7 mouse cellular contexts compared by ENCODE assay signal in genomic region chr2:13572647-13573407, GRCm38 (mm10). TPM values are rescaled to one million over a fixed set of nuclear protein-coding genes. Genes with fewer than 3 reads are reported as not detected.
DNase-seq lines count a peak whose midpoint lies in the region; ATAC-seq and TF ChIP-seq lines count a peak whose summit lies in the region.

No protein-coding gene starts in this region.

- peaks cover 10% of the 10 kb centered on the region; the same call in 1 of the 2 replicates for H3K4me1 ChIP-seq in testis, adult 2 months (ENCODE audit: control insufficient read depth, insufficient read depth, low read length)
- H3K4me1 ChIP-seq in embryonic facial prominence, embryonic 15.5 days, result peaks cover 19% of the 10 kb centered on the region
- H3K4me1 ChIP-seq in liver, embryonic 11.5 days (replicated peaks; ENCODE audit: control insufficient read depth, insufficient read depth, low read length), result peaks cover 26% of the 10 kb centered on the region
- peaks cover 14% of the 10 kb centered on the region for H3K4me1 ChIP-seq in small intestine, adult 2 months (ENCODE audit: control insufficient read depth, insufficient read depth, insufficient read length, low read length)

- no peaks in the 10 kb centered on the region for H3K36me3 ChIP-seq in testis, adult 2 months (ENCODE audit: control insufficient read depth, insufficient read depth, low read length)
- no peaks in the 10 kb centered on the region for H3K36me3 ChIP-seq in embryonic facial prominence, embryonic 15.5 days
- peaks cover 3% of the 10 kb centered on the region; the same call in 1 of the 2 replicates for H3K36me3 ChIP-seq in liver, embryonic 11.5 days (ENCODE audit: control insufficient read depth, insufficient read depth, low read length)
- no peaks in the 10 kb centered on the region for H3K36me3 ChIP-seq in small intestine, adult 2 months (ENCODE audit: control insufficient read depth, insufficient read depth, low read length)

- no peak for TF ChIP-seq POLR2A in testis, adult 2 months (IDR thresholded peaks at IDR 0.05; ENCODE audit: control insufficient read depth, low read depth, low read length)
- TF ChIP-seq POLR2A in small intestine, adult 2 months (IDR thresholded peaks at IDR 0.05; ENCODE audit: low read depth, low read length), result no peak

- H3K9me3 ChIP-seq in embryonic facial prominence, embryonic 15.5 days (replicated peaks), result no peaks in the 10 kb centered on the region
- no peaks in the 10 kb centered on the region for H3K9me3 ChIP-seq in liver, embryonic 11.5 days (ENCODE audit: control insufficient read depth, low read length)

- H3K27ac ChIP-seq in testis, adult 2 months (ENCODE audit: control insufficient read depth, insufficient read depth, low read depth, low read length), result peak overlapping the region; percentile 86
- peak overlapping the region; percentile 95 for H3K27ac ChIP-seq in embryonic facial prominence, embryonic 15.5 days (replicated peaks)
- peak overlapping the region; percentile 81 for H3K27ac ChIP-seq in liver, embryonic 11.5 days (ENCODE audit: low read depth, low read length)
- H3K27ac ChIP-seq in small intestine, adult 2 months (ENCODE audit: insufficient read depth, low read depth, low read length), result peak overlapping the region; percentile 82

- H3K4me3 ChIP-seq in testis, adult 2 months (ENCODE audit: control insufficient read depth, low read depth, low read length), result no peak overlapping the region
- peak overlapping the region; percentile 61 for H3K4me3 ChIP-seq in embryonic facial prominence, embryonic 15.5 days (replicated peaks)
- peak overlapping the region; percentile 63 for H3K4me3 ChIP-seq in liver, embryonic 11.5 days (ENCODE audit: low read depth, low read length)
- peak overlapping the region; percentile 61 for H3K4me3 ChIP-seq in small intestine, adult 2 months (ENCODE audit: low read depth, low read length)

- H3K27me3 ChIP-seq in testis, adult 2 months (ENCODE audit: control insufficient read depth, insufficient read depth, low read length), result no peaks in the 10 kb centered on the region
- H3K27me3 ChIP-seq in embryonic facial prominence, embryonic 15.5 days, result no peaks in the 10 kb centered on the region
- peaks cover 17% of the 10 kb centered on the region for H3K27me3 ChIP-seq in liver, embryonic 11.5 days (replicated peaks; ENCODE audit: control insufficient read depth, insufficient read depth, low read length)
- peaks cover 8% of the 10 kb centered on the region for H3K27me3 ChIP-seq in small intestine, adult 2 months (ENCODE audit: control insufficient read depth, insufficient read depth, low read length)

- ATAC-seq in embryonic facial prominence, embryonic 15.5 days (ENCODE audit: insufficient number of reproducible peaks, low FRiP score, low TSS enrichment, low read depth), result peak; percentile 12; the same call in 1 of the 2 replicates
- no peak for ATAC-seq in liver, embryonic 11.5 days (replicated peaks; ENCODE audit: low FRiP score)

- peak overlapping the region; percentile 51 for H3K4me2 ChIP-seq in embryonic facial prominence, embryonic 15.5 days (replicated peaks)
- peak overlapping the region; percentile 85 for H3K4me2 ChIP-seq in liver, embryonic 11.5 days

- 9% methylated on average over 12 of the region's 12 CpGs for WGBS in embryonic facial prominence, embryonic 15.5 days
- WGBS in liver, embryonic 11.5 days, result 5% methylated on average over 12 of the region's 12 CpGs
- WGBS in small intestine, adult 2 months, result 13% methylated on average over 12 of the region's 12 CpGs

- no peak for TF ChIP-seq CTCF in testis, adult 2 months (IDR thresholded peaks at IDR 0.05; ENCODE audit: control insufficient read depth, insufficient read depth, insufficient replicate concordance, low read depth, low read length)
- no peak for TF ChIP-seq CTCF in small intestine, adult 2 months (IDR thresholded peaks at IDR 0.05; ENCODE audit: extremely low read depth, insufficient read length, insufficient replicate concordance, low read depth, low read length)

- H3K9ac ChIP-seq in embryonic facial prominence, embryonic 15.5 days, result no peak overlapping the region; the same call in 1 of the 2 replicates
- H3K9ac ChIP-seq in liver, embryonic 11.5 days (ENCODE audit: low read depth, low read length), result peak overlapping the region; percentile 75; the same call in 1 of the 2 replicates

- DNase-seq in testis, postnatal 10 days (ENCODE audit: low spot score), result no peak
- DNase-seq in liver, embryonic 11.5 days (ENCODE audit: low spot score), result no peak
- DNase-seq in Muller cell, postnatal 12 days (ENCODE audit: inconsistent ontology term), result no peak
- DNase-seq in left cerebral cortex, adult 18-20 months (ENCODE audit: low spot score in 2 of 2), result no peak

RNA-seq across cellular contexts. Expression of gene Vim, which starts 0.9 kb away (rescaled TPM):
- 95.7 and 100 TPM in 2 replicates for polyA plus RNA-seq in testis, adult 2 months (2012; rRNA removed)
- polyA plus RNA-seq in embryonic facial prominence, embryonic 15.5 days (2015; fragmentation: Nextera tagmentation; extraction: Ambion mirVana), result 1,081 and 1,117 TPM in 2 replicates
- 222 and 235 TPM in 2 replicates for polyA plus RNA-seq in liver, embryonic 11.5 days (2014; fragmentation: Nextera tagmentation; extraction: Ambion mirVana)
- 262 and 287 TPM in 2 replicates for polyA plus RNA-seq in small intestine, adult 2 months (2012; rRNA removed)
- total RNA-seq in left cerebral cortex, adult 18-20 months (2021), result 10 to 100 TPM; 56.0 to 57.7 TPM

RNA-seq across cellular contexts. Expression of gene Trdmt1, which starts 28.4 kb away (rescaled TPM):
- 2.9 and 3.1 TPM in 2 replicates for polyA plus RNA-seq in testis, adult 2 months (2012; rRNA removed)
- 7.7 and 9.3 TPM in 2 replicates for polyA plus RNA-seq in embryonic facial prominence, embryonic 15.5 days (2015; fragmentation: Nextera tagmentation; extraction: Ambion mirVana)
- polyA plus RNA-seq in liver, embryonic 11.5 days (2014; fragmentation: Nextera tagmentation; extraction: Ambion mirVana), result 10.2 and 13.4 TPM in 2 replicates
- polyA plus RNA-seq in small intestine, adult 2 months (2012; rRNA removed), result 0.15 and 0.39 TPM in 2 replicates
- total RNA-seq in left cerebral cortex, adult 18-20 months (2021), result 1 to 10 TPM; 4.2 to 5.0 TPM
